Mouse (Mus musculus) thymus, adult 2 months (tissue): ENCODE data around the gene Nog.

Experiments
- CTCF ChIP-seq: fragments of 200-500 bp; IDR thresholded peaks from 2 replicates; pipeline ENCODE4 v1.5.1; 2012; ENCODE audit warnings: mild to moderate bottlenecking, control low read depth, low read length, moderate library complexity, borderline replicate concordance; ENCODE audit not compliant: control insufficient read depth, poor library complexity, insufficient read depth; ENCODE audit errors: extremely low read depth
- POLR2A ChIP-seq: fragments of 200-500 bp; IDR thresholded peaks from 2 replicates; pipeline ENCODE4 v1.6.1; 2012; ENCODE audit warnings: mild to moderate bottlenecking, low read length, control low read depth, moderate library complexity; ENCODE audit not compliant: control insufficient read depth, poor library complexity, insufficient read depth; ENCODE audit errors: extremely low read depth

DNA sequence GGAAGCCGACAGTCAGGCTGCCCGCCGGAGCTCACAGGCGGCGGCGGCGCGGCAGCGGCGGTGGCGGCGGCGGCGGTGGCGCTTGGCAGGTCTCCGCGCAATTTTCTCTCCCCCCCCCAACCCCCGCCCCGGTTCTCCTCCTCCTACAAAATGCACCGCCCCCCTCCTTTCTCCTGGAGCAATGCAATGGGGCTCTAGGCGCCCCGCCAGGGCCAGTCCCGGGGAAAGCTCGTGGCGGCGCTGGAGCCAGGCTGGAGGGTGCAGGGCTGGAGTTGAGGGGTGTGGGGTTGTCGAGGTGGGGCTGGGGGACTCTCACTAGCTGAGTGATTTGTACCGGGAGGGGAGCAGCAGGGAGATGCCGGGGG is 666 bp upstream of the Nog start:
- TF ChIP-seq CTCF (no peak), POLR2A (no peak)
